Mouse (Mus musculus): ENCODE results near the gene Elovl7.

GRCm38 (mm10) chr13:108301411-108301810 lies 87.2 kb downstream of the Elovl7 start:
- TF ChIP-seq CTCF (IDR thresholded peaks at IDR 0.05; ENCODE audit: control insufficient read depth, insufficient read depth, insufficient replicate concordance, low read depth, low read length) (no peak), POLR2A (IDR thresholded peaks at IDR 0.05; ENCODE audit: control insufficient read depth, low read depth, low read length) (no peak)

All from testis, adult 2 months (tissue).